Mouse (Mus musculus) thymus, adult 18-20 months (tissue): Measurements from ENCODE around the gene Gm10413.
"Not testable (repeated sequence)": the region's sequence is repeated elsewhere in the genome, so short reads cannot be mapped to it uniquely, and the experiment has no call there.

Experiments
- DNase-seq, 2 experiments: peaks; one replicate each; pipeline ENCODE4 v3.0.0; 2022; ENCODE audit warnings: mixed read lengths in 2 of 2

Gene Gm10413

DNA sequence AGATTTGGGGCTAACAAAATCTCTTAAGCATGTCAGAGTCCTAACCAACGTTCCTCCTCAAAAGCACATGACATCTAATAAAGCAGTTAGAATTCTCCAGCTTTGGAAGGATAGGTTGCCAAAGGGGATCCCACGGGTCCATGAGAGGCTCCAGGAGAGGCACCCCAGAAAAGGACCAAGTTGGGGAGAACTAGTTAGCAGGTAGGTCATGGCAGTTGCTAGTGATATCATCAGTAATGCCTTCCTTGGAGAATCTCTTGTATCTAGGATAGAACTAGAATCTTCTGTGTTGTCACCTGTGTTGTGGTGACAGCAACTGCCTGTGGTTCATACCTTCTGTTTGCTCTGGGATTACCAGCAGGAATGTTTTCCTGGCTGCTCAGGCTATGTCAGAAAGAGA lies at the start of gene Gm10413:
Gm10413 (plus strand) TSS at position 301 of the 400 bp plus-strand sequence.
- DNase-seq = not testable (repeated sequence)

DNA sequence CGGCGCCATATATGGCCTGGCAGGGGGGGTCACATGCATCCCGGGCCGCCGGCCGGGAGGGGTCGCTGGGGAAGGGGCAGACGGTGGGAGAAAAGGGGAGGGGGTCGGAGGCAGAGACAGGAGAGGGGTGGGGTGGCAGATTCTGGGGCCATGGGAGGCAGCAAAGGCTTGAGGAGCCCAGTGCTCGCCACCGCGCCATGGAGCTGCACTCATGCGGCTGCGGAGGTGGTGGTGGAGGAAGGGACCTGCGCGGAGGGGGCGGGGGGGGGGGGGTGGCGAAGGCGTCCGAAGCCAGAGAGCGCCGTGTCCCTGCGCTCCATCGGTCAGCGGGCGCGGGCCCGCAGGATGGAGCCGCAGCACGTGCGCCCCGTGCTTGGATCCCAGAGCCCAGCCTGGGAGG lies 17.4 kb downstream of the Gm10413 start, which contains the start of gene Gm10409:
Gm10409 (plus strand) TSS at position 301 of the 400 bp plus-strand sequence.
- not testable (repeated sequence) for DNase-seq

DNA sequence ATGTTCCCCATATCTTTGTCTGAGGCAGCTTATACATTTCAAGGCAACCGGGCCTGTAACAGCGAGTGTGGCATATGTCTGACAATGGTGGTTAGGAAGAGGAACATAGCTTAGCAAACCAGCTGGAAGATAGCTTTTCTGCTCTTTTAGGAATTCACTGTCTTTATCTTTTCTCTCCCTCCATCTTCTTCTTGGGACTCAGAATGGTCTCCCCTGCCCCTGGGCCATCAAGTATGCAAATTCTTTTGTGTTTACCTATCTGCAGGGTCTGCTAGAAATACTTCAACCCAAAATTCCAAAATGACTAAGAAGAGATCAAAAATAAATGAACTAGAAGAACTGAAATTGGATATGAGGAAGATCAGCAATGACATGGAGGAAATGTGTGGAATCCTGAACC lies 32.9 kb downstream of the Gm10413 start, which contains the start of gene Gm3005:
Gm3005 (plus strand) TSS at position 301 of the 400 bp plus-strand sequence.
- not testable (repeated sequence) for DNase-seq

DNA sequence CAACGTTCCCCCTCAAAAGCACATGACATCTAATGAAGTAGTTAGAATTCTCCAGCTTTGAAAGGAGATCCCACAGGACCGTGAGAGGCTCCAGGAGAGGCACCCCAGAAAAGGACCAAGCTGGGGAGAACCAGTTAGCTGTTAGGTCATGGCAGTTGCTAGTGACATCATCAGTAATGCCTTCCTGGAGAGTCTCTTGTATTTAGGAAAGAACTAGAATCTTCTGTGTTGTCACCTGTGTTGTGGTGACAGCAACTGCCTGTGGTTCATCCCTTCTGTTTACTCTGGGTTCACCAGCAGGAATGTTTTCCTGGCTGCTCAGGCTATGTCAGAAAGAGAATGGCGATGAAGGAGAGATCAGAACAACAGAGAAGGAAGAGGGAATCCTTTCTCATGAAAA lies 54.2 kb downstream of the Gm10413 start, which contains the start of gene Gm10408:
Gm10408 (plus strand) TSS at position 301 of the 400 bp plus-strand sequence.
- DNase-seq = not testable (repeated sequence)
